Comparison of ENCODE assay signal across 20 mouse cellular contexts in genomic region chr1:117354624-117355023, GRCm38 (mm10).
DNase-seq lines count a peak whose midpoint lies in the region; ATAC-seq and TF ChIP-seq lines count a peak whose summit lies in the region.
"Had no signal": no experiment of that assay in that cellular context is flagged by ENCODE, and none has a peak within 500 bp of the region (broad histone marks: within the 10 kb centered on the region; RNA-seq: fewer than 3 reads in every experiment).

No protein-coding gene starts in this region.

- no peaks in the 10 kb centered on the region for H3K36me3 ChIP-seq in kidney, postnatal 0 days (ENCODE audit: insufficient read depth, low read length)
- no peaks in the 10 kb centered on the region for H3K36me3 ChIP-seq in kidney, embryonic 14.5 days (ENCODE audit: control insufficient read depth, insufficient read depth, low read length)
- no peaks in the 10 kb centered on the region for H3K36me3 ChIP-seq in E14TG2a.4 (ENCODE audit: insufficient read depth, low read length)
- H3K36me3 ChIP-seq in G1E (replicated peaks): no peaks in the 10 kb centered on the region
- no peaks in the 10 kb centered on the region for H3K36me3 ChIP-seq in hindbrain, embryonic 10.5 days
- H3K36me3 ChIP-seq: forebrain, embryonic 10.5 days; heart, embryonic 10.5 days; hindbrain, embryonic 12.5 days; midbrain, embryonic 15.5 days had no signal

- no peak overlapping the region for H3K4me2 ChIP-seq in kidney, postnatal 0 days (ENCODE audit: low read length)
- H3K4me2 ChIP-seq in kidney, embryonic 14.5 days (replicated peaks; ENCODE audit: low read depth, low read length): no peak overlapping the region
- H3K4me2 ChIP-seq: hindbrain, embryonic 12.5 days; liver, embryonic 11.5 days; midbrain, embryonic 15.5 days had no signal

- H3K4me3 ChIP-seq in kidney, postnatal 0 days (replicated peaks; ENCODE audit: low read depth, low read length): no peak overlapping the region
- no peak overlapping the region for H3K4me3 ChIP-seq in kidney, embryonic 14.5 days (ENCODE audit: low read length)
- H3K4me3 ChIP-seq in E14TG2a.4 (replicated peaks; ENCODE audit: low read length) (no peak overlapping the region), G1E (ENCODE audit: low read depth, low read length) (no peak overlapping the region)
- H3K4me3 ChIP-seq in hindbrain, embryonic 10.5 days: no peak overlapping the region
- H3K4me3 ChIP-seq: forebrain, embryonic 10.5 days; gastrocnemius, adult 2 months; heart, embryonic 10.5 days; hindbrain, embryonic 12.5 days; midbrain, embryonic 15.5 days; myocyte had no signal

- H3K27ac ChIP-seq in kidney, postnatal 0 days: no peak overlapping the region
- no peak overlapping the region for H3K27ac ChIP-seq in kidney, embryonic 14.5 days (ENCODE audit: low read depth, low read length)
- no peak overlapping the region for H3K27ac ChIP-seq in hindbrain, embryonic 10.5 days
- H3K27ac ChIP-seq: forebrain, embryonic 10.5 days; gastrocnemius, adult 2 months; heart, embryonic 10.5 days; hindbrain, embryonic 12.5 days; midbrain, embryonic 15.5 days had no signal

- H3K9ac ChIP-seq in kidney, postnatal 0 days (ENCODE audit: low read depth, low read length): no peak overlapping the region
- no peak overlapping the region for H3K9ac ChIP-seq in kidney, embryonic 14.5 days (ENCODE audit: low read depth, low read length)
- H3K9ac ChIP-seq: hindbrain, embryonic 12.5 days; midbrain, embryonic 15.5 days had no signal

- no peaks in the 10 kb centered on the region for H3K9me3 ChIP-seq in kidney, postnatal 0 days (replicated peaks; ENCODE audit: low read length)
- no peaks in the 10 kb centered on the region for H3K9me3 ChIP-seq in kidney, embryonic 14.5 days (ENCODE audit: control insufficient read depth, low read length)
- H3K9me3 ChIP-seq in E14TG2a.4 (ENCODE audit: low read length): no peaks in the 10 kb centered on the region
- H3K9me3 ChIP-seq in G1E (replicated peaks): peaks cover 16% of the 10 kb centered on the region
- H3K9me3 ChIP-seq in hindbrain, embryonic 10.5 days: no peaks in the 10 kb centered on the region
- H3K9me3 ChIP-seq: forebrain, embryonic 10.5 days; heart, embryonic 10.5 days; hindbrain, embryonic 12.5 days; midbrain, embryonic 15.5 days had no signal

- 74% methylated on average over 4 of the region's 4 CpGs for WGBS in kidney, postnatal 0 days
- WGBS in kidney, embryonic 14.5 days: 73% methylated on average over 4 of the region's 4 CpGs
- 75% methylated on average over 4 of the region's 4 CpGs for WGBS in hindbrain, embryonic 10.5 days

- TF ChIP-seq POLR2A in brain, embryonic 14.5 days (IDR thresholded peaks at IDR 0.05; ENCODE audit: borderline replicate concordance, extremely low read depth, insufficient read depth, insufficient read length, poor library complexity, severe bottlenecking): no peak

- no peak for DNase-seq in kidney, postnatal 0 days (ENCODE audit: low spot score)
- DNase-seq in G1E (ENCODE audit: low spot score): no peak
- no peak for DNase-seq in brain, embryonic 14.5 days (ENCODE audit: low read depth)
- DNase-seq in B cell, adult 2 months: no peak
- no peak for DNase-seq in hindbrain, embryonic 10.5 days (ENCODE audit: low spot score)
- DNase-seq: gastrocnemius, adult 2 months; kidney, adult 9 months; lung, adult 18-20 months; lung, postnatal 14 days; spleen, adult 18-20 months; thymus, adult 18-20 months had no signal

- no peaks in the 10 kb centered on the region for H3K27me3 ChIP-seq in kidney, postnatal 0 days (ENCODE audit: insufficient read depth, low read length)
- H3K27me3 ChIP-seq in kidney, embryonic 14.5 days (ENCODE audit: control insufficient read depth, insufficient read depth, low read length): no peaks in the 10 kb centered on the region
- H3K27me3 ChIP-seq in E14TG2a.4 (ENCODE audit: insufficient read depth, low read length): no peaks in the 10 kb centered on the region
- H3K27me3 ChIP-seq in G1E (ENCODE audit: insufficient read depth, low read length): no peaks in the 10 kb centered on the region
- no peaks in the 10 kb centered on the region for H3K27me3 ChIP-seq in hindbrain, embryonic 10.5 days (ENCODE audit: insufficient read depth, poor library complexity, severe bottlenecking)
- H3K27me3 ChIP-seq: hindbrain, embryonic 12.5 days; midbrain, embryonic 15.5 days; Patski had no signal

- no peak for ATAC-seq in kidney, postnatal 0 days (replicated peaks; ENCODE audit: low FRiP score, low read depth)
- no peak for ATAC-seq in kidney, embryonic 14.5 days (ENCODE audit: low FRiP score, low TSS enrichment)
- ATAC-seq in G1E (ENCODE audit: extremely low read depth, insufficient number of reproducible peaks, low FRiP score, poor library complexity, severe bottlenecking): no peak
- ATAC-seq: midbrain, embryonic 15.5 days; Patski had no signal

- H3K4me1 ChIP-seq in kidney, postnatal 0 days (replicated peaks; ENCODE audit: insufficient read depth, low read length): no peaks in the 10 kb centered on the region
- H3K4me1 ChIP-seq in kidney, embryonic 14.5 days (ENCODE audit: control insufficient read depth, insufficient read depth, low read length): no peaks in the 10 kb centered on the region
- no peaks in the 10 kb centered on the region for H3K4me1 ChIP-seq in E14TG2a.4 (replicated peaks; ENCODE audit: low read depth, low read length)
- H3K4me1 ChIP-seq in G1E (ENCODE audit: insufficient read depth, low read depth, low read length): no peaks in the 10 kb centered on the region
- H3K4me1 ChIP-seq in hindbrain, embryonic 10.5 days (replicated peaks): no peaks in the 10 kb centered on the region
- H3K4me1 ChIP-seq: forebrain, embryonic 10.5 days; heart, embryonic 10.5 days; hindbrain, embryonic 12.5 days; midbrain, embryonic 15.5 days had no signal

- peak; percentile 33 for TF ChIP-seq CTCF in kidney, postnatal 0 days (IDR thresholded peaks at IDR 0.05; ENCODE audit: low read depth)
- peak; percentile 52 for TF ChIP-seq CTCF in E14TG2a.4 (conservative IDR thresholded peaks at IDR 0.05; ENCODE audit: low read length)
- 0 out of 2 replicates have a peak, but pooled peaks have one; percentile 5 for TF ChIP-seq CTCF in G1E (IDR thresholded peaks at IDR 0.05; ENCODE audit: low read depth, low read length)
- peak; percentile 7; the same call in 1 of the 2 replicates for TF ChIP-seq CTCF in brain, embryonic 14.5 days (IDR thresholded peaks at IDR 0.05; ENCODE audit: borderline replicate concordance, extremely low read depth, insufficient read depth, insufficient read length)
